10 mouse cellular contexts compared by ENCODE assay signal in the genomic region with DNA sequence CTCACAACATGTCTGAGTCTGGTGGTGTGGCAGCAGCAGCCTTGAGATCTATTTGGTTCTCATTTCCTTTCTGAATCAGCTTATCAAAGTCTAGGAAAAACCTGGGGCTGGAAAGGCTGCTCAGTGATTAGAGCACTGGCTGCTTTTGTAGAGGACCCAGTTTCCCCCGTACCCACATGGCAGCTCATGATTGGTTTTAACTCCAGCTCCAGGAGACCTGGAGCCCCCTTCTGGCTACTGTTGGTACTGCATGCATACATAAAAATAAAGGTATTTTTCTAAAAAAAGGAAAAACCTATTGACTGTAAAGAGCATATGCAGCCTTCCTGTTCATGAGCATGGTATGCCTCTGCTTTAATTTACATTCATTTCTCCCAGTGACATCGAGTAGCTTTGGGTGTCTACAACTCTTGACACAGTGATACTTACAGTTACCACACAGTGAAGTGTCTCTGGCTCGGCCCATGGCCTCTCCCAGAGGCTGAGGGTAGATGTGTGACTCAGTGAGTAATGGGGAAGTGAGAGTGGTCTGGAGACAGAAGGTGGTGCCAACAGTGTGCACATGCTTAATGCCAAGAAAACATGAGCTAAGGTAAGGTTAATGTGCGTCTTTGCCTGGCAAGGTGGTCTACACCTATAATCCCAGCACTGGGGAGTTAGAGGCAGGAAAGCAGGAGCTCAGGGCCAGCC.
DNase-seq lines count a peak whose midpoint lies in the region; ATAC-seq and TF ChIP-seq lines count a peak whose summit lies in the region.
"Had no signal": no experiment of that assay in that cellular context is flagged by ENCODE, and none has a peak within 500 bp of the region (broad histone marks: within the 10 kb centered on the region; RNA-seq: fewer than 3 reads in every experiment).

No protein-coding gene starts in this region.

- no peak for TF ChIP-seq EP300 in heart, adult 2 months (IDR thresholded peaks at IDR 0.05; ENCODE audit: insufficient read depth, low read depth, low read length)

- TF ChIP-seq CTCF in heart, adult 2 months (IDR thresholded peaks at IDR 0.05): peak; percentile 96

- no peaks in the 10 kb centered on the region for H3K4me1 ChIP-seq in heart, adult 2 months (ENCODE audit: control insufficient read depth, insufficient read depth, low read length)
- no peaks in the 10 kb centered on the region for H3K4me1 ChIP-seq in heart, embryonic 11.5 days (ENCODE audit: control insufficient read depth, insufficient read depth, low read length)
- H3K4me1 ChIP-seq: embryonic facial prominence, embryonic 12.5 days had no signal

- no peaks in the 10 kb centered on the region for H3K9me3 ChIP-seq in heart, embryonic 11.5 days (replicated peaks; ENCODE audit: control insufficient read depth, low read length)
- H3K9me3 ChIP-seq: embryonic facial prominence, embryonic 12.5 days; limb, embryonic 12.5 days had no signal

- no peak for ATAC-seq in heart, embryonic 11.5 days (replicated peaks; ENCODE audit: insufficient number of reproducible peaks, low FRiP score, low TSS enrichment)
- ATAC-seq in frontal cortex, adult (ENCODE audit: low TSS enrichment): no peak

- no peak overlapping the region for H3K4me3 ChIP-seq in heart, adult 2 months
- no peak overlapping the region for H3K4me3 ChIP-seq in heart, embryonic 11.5 days (ENCODE audit: low read depth, low read length)
- H3K4me3 ChIP-seq: embryonic facial prominence, embryonic 12.5 days; limb, embryonic 12.5 days had no signal

- H3K4me2 ChIP-seq in heart, embryonic 11.5 days: no peak overlapping the region
- H3K4me2 ChIP-seq: embryonic facial prominence, embryonic 12.5 days; limb, embryonic 12.5 days had no signal

- H3K36me3 ChIP-seq in heart, adult 2 months (ENCODE audit: control insufficient read depth, insufficient read depth, low read length): no peaks in the 10 kb centered on the region
- H3K36me3 ChIP-seq in heart, embryonic 11.5 days (ENCODE audit: control insufficient read depth, insufficient read depth, low read length): no peaks in the 10 kb centered on the region
- H3K36me3 ChIP-seq: embryonic facial prominence, embryonic 12.5 days; limb, embryonic 12.5 days had no signal

- DNase-seq in heart, adult 2 months: peak; percentile 24 to 46
- peak; percentile 57 for DNase-seq in right cerebral cortex, postnatal 4 days
- no peak for DNase-seq in right cerebral cortex, adult 18-20 months
- peak; percentile 31 for DNase-seq in brain, adult 2 months (ENCODE audit: low read depth, low spot score)
- DNase-seq in kidney, postnatal 14 days: peak; percentile 57
- DNase-seq in retina, adult 2 months (ENCODE audit: low read depth, low spot score): peak; percentile 22

- WGBS in heart, adult 2 months: 57% methylated on average over 4 of the region's 4 CpGs
- WGBS in heart, embryonic 11.5 days (ENCODE audit: insufficient replicate concordance): 61% methylated on average over 4 of the region's 4 CpGs

- H3K79me2 ChIP-seq in heart, adult 2 months (replicated peaks; ENCODE audit: control insufficient read depth, insufficient read depth, low read length): no peaks in the 10 kb centered on the region

- no peak overlapping the region for H3K9ac ChIP-seq in heart, adult 2 months (ENCODE audit: low read depth, low read length)
- H3K9ac ChIP-seq in heart, embryonic 11.5 days (ENCODE audit: low read depth, low read length): no peak overlapping the region
- H3K9ac ChIP-seq: embryonic facial prominence, embryonic 12.5 days; limb, embryonic 12.5 days had no signal

- no peak overlapping the region for H3K27ac ChIP-seq in heart, adult 2 months
- no peak overlapping the region for H3K27ac ChIP-seq in heart, embryonic 11.5 days (ENCODE audit: low read depth, low read length)
- H3K27ac ChIP-seq: embryonic facial prominence, embryonic 12.5 days; limb, embryonic 12.5 days had no signal

- intact Hi-C loops in heart, adult 2 months (cut with DNase I): loop anchor here (1.0 to 10.0 kb wide), 3 partner anchors 209 to 352 kb away; a partner anchor contains a TSS

- no peaks in the 10 kb centered on the region for H3K27me3 ChIP-seq in heart, adult 2 months (ENCODE audit: control insufficient read depth, insufficient read depth, low read length)
- H3K27me3 ChIP-seq in heart, embryonic 11.5 days (ENCODE audit: control insufficient read depth, insufficient read depth, low read length): no peaks in the 10 kb centered on the region
- H3K27me3 ChIP-seq: embryonic facial prominence, embryonic 12.5 days had no signal

- no peak for TF ChIP-seq POLR2A in heart, adult 2 months (IDR thresholded peaks at IDR 0.05; ENCODE audit: insufficient read depth, low read depth, low read length)
